Mouse (Mus musculus) ES-Bruce4 (cell line): ENCODE measurements around the gene Kctd13.

Source experiments
- CTCF ChIP-seq: IDR thresholded peaks from one replicate; pipeline ENCODE4 v1.8.1; 2011; ENCODE audit warnings: low read depth, low read length
- EP300 ChIP-seq: IDR thresholded peaks from 2 replicates; pipeline ENCODE4 v1.6.1; 2011; ENCODE audit warnings: low read depth, low read length; ENCODE audit not compliant: insufficient read depth
- POLR2A ChIP-seq: IDR thresholded peaks from one replicate; pipeline ENCODE4 v1.8.1; 2011; ENCODE audit warnings: low read length; ENCODE audit not compliant: insufficient read depth

GRCm38 (mm10) chr7:126923999-126924398 lies 4.7 kb upstream of the Kctd13 start:
- TF ChIP-seq EP300 (no peak), CTCF (no peak), POLR2A (no peak)
